Mouse (Mus musculus) neural tube, embryonic 15.5 days (tissue): ENCODE results near the gene Rnf41. TPM values are rescaled to one million over a fixed set of nuclear protein-coding genes. Genes with fewer than 3 reads are reported as not detected.
A peak's percentile ranks its signal among the peaks of the same experiment; 100 is the strongest.

ENCODE experiments used
- ATAC-seq: fragments of 200-750 bp; cut with Nextera tagmentation; 2 replicates; pipeline ENCODE4 v1.8.0; 2017; ENCODE audit warnings: mild to moderate bottlenecking, moderate TSS enrichment, moderate library complexity; ENCODE audit not compliant: low FRiP score
- H3K27ac ChIP-seq: fragments of 300-500 bp; sonication (generic); replicated peaks from 2 replicates; pipeline ENCODE4 v1.5.1; 2015; ENCODE audit warnings: mild to moderate bottlenecking, inconsistent platforms
- H3K27me3 ChIP-seq: fragments of 300-500 bp; sonication (generic); replicated peaks from 2 replicates; pipeline ENCODE4 v1.6.1; 2015; ENCODE audit warnings: inconsistent platforms
- H3K36me3 ChIP-seq: fragments of 300-500 bp; sonication (generic); 2 replicates; pipeline ENCODE4 v1.6.1; 2015; ENCODE audit warnings: inconsistent platforms
- H3K4me1 ChIP-seq: fragments of 300-500 bp; sonication (generic); 2 replicates; pipeline ENCODE4 v1.6.1; 2015; ENCODE audit warnings: inconsistent platforms
- H3K4me2 ChIP-seq: fragments of 300-500 bp; sonication (generic); 2 replicates; pipeline ENCODE4 v1.6.1; 2015; ENCODE audit warnings: inconsistent platforms, mild to moderate bottlenecking, moderate library complexity
- H3K4me3 ChIP-seq: fragments of 300-500 bp; sonication (generic); replicated peaks from 2 replicates; pipeline ENCODE4 v1.5.1; 2015; ENCODE audit warnings: mild to moderate bottlenecking, inconsistent platforms
- H3K9ac ChIP-seq: fragments of 300-500 bp; sonication (generic); replicated peaks from 2 replicates; pipeline ENCODE4 v1.6.1; 2015; ENCODE audit warnings: mild to moderate bottlenecking, inconsistent platforms
- H3K9me3 ChIP-seq: fragments of 300-500 bp; sonication (generic); replicated peaks from 2 replicates; pipeline ENCODE4 v1.6.1; 2016; ENCODE audit warnings: inconsistent platforms
- WGBS: fragments of 180-500 bp; shearing (Covaris S2); methylation state at CpG from one replicate; pipeline ENCODE4 v1.1.7; 2015; ENCODE audit warnings: mixed read lengths; 5-methylcytosine and 5-hydroxymethylcytosine counted together
- polyA plus RNA-seq: library from polyadenylated mRNA; unstranded; fragments of >200 nt; fragmentation: Nextera tagmentation; extraction: Ambion mirVana; gene quantifications from 2 replicates; pipeline ENCODE4 v1.2.1, GENCODE M21; 2015

Gene Rnf41
- polyA plus RNA-seq, 1 experiment from 2014 or later = 80.5 TPM

DNA sequence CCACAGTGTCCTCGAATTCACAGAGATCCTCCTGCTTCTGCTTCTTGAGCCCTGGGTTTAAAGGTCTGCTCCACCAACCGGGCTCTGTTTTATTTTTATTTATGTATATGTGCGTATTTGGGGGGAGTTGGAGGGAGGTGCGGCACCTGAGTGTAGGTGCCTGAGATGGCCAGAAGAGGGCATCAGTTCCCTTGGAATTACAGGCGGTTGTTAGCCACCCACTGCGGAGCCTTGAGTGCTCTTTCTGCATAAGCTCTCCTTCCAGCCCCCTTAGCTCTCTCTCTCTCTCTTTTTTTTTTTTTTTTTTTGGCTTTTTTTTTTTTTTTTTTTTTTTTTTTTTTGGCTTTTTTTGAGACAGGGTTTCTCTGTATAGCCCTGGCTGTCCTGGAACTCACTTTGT lies 37.1 kb upstream of the Rnf41 start:
- ATAC-seq = no peak
- no peaks in the 10 kb centered on the region for H3K27me3 ChIP-seq
- WGBS = 75% methylated on average over 6 of the region's 6 CpGs
- peaks cover 29% of the 10 kb centered on the region for H3K4me1 ChIP-seq
- H3K27ac ChIP-seq = no peak overlapping the region
- H3K9me3 ChIP-seq = no peaks in the 10 kb centered on the region
- H3K9ac ChIP-seq = no peak overlapping the region
- H3K4me3 ChIP-seq = no peak overlapping the region
- H3K4me2 ChIP-seq = no peak overlapping the region
- H3K36me3 ChIP-seq = peaks cover 9% of the 10 kb centered on the region

DNA sequence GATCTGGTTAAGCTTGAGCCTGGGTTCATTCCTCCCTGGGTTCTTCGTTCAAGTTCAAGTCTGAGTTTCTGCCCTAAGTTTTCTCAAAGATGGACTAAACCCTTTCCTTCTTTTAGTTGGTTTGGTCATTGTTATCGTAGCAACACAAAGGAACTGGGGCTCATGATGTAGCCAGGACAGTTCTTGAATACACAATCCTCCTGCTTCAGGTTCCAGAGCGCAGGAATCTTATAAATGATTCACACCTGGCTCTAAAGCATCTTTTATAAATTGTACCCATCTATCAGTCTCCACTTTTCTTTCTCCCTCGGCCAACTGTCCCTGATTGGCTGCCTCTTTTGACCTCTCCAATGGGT lies 35.4 kb upstream of the Rnf41 start:
- Histone ChIP-seq H3K4me1 (peaks cover 30% of the 10 kb centered on the region), H3K27ac (peak overlapping the region; percentile 97), H3K27me3 (no peaks in the 10 kb centered on the region), H3K9ac (peak overlapping the region; percentile 83), H3K4me2 (peak overlapping the region; percentile 80), H3K9me3 (no peaks in the 10 kb centered on the region), H3K36me3 (peaks cover 23% of the 10 kb centered on the region), H3K4me3 (peak overlapping the region; percentile 91)
- whole genome bisulfite sequencing = 38% methylated on average over 4 of the region's 4 CpGs
- no peak for ATAC-seq

DNA sequence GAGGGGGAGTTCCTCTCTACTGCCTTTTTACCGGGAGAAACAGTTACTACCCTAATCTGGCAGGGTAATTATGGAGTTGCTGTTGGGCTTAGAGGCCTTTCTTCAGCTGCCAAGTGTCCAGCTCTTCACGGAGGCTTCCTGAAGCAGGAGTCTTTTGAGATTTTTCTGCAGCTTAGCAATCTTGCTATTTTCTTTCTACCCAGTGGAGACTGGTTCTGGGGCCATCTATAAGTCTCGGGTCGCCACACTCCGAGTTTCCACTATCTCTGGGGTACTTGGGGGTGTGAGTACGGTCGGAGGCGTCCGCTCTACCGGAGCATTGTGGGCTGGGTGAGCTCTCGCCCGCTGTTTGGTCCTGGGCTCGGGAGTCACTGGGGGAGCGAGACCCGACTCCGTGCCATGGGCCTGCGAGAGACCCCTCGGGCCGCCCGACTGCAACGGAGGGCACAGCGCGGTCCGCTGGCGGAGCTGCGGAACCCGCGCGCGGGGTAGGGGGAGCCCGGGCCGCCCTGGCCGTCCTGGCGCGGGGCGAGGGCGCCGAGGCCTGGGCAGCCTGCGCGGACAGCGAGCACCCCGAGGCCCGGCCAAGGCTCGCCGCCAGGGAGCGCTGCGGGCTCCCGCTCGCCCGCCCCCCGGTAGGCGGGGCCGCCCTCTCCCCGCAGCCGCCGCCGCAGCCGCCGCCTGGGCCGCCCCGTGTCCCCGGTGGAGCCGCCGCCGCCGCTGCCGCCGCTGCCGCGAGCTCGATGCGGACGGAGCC lies 34.8 kb upstream of the Rnf41 start, which contains the start of gene Ankrd52:
TSS of gene Ankrd52 (plus strand) at position 661 of the 757 bp plus-strand sequence.
- Histone ChIP-seq H3K9ac (peak within 1 kb of the TSS; percentile 83), H3K27ac (peak within 1 kb of the TSS; percentile 97), H3K36me3 (peaks cover 28% of the 10 kb centered on the region), H3K4me3 (peak within 1 kb of the TSS; percentile 91), H3K4me2 (peak within 1 kb of the TSS; percentile 80), H3K4me1 (peaks cover 30% of the 10 kb centered on the region), H3K27me3 (no peaks in the 10 kb centered on the region), H3K9me3 (no peaks in the 10 kb centered on the region)
- peak; percentile 91 for ATAC-seq
- whole genome bisulfite sequencing = under 1% methylated on average over 38 of the region's 73 CpGs

DNA sequence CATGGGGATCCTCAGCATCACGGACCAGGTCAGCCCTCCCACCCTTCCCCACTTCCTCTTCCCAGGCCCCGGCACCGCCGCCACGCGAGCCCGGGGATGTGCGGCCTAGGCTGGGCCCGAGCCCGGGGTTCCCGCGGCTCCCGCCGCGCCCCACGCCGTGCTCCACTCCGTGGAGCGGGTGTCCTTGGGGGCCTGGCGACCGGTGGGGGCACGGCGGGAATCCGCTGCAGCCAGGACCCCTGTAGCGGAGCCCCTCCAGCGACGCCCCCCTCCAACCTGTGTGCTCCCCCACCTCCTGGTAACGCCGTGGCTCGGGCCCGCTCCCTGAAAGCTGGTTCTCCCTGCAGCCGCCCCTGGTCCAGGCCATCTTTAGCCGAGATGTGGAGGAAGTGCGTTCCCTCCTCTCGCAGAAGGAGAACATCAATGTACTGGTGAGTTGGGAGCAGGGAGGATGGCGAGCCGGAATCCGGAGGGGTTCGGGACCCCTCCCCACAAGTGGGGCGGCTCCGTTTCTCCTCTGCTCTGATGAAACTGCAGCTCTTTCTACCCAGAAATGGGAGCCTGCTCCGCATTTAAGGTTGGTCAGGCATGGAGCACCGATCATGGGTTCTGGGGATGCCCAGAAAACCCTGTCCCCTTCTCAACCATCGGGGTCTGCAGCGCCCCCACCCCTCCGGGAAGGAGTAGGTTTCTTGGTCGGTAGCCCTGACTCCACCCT lies 34.1 kb upstream of the Rnf41 start:
- under 1% methylated on average over 45 of the region's 47 CpGs for WGBS
- H3K36me3 ChIP-seq = peaks cover 35% of the 10 kb centered on the region
- peaks cover 30% of the 10 kb centered on the region for H3K4me1 ChIP-seq
- peak overlapping the region; percentile 83 for H3K9ac ChIP-seq
- no peaks in the 10 kb centered on the region for H3K9me3 ChIP-seq
- peak overlapping the region; percentile 91 for H3K4me3 ChIP-seq
- H3K27me3 ChIP-seq = no peaks in the 10 kb centered on the region
- H3K4me2 ChIP-seq = peak overlapping the region; percentile 80
- H3K27ac ChIP-seq = peak overlapping the region; percentile 97
- peak; percentile 67 for ATAC-seq

DNA sequence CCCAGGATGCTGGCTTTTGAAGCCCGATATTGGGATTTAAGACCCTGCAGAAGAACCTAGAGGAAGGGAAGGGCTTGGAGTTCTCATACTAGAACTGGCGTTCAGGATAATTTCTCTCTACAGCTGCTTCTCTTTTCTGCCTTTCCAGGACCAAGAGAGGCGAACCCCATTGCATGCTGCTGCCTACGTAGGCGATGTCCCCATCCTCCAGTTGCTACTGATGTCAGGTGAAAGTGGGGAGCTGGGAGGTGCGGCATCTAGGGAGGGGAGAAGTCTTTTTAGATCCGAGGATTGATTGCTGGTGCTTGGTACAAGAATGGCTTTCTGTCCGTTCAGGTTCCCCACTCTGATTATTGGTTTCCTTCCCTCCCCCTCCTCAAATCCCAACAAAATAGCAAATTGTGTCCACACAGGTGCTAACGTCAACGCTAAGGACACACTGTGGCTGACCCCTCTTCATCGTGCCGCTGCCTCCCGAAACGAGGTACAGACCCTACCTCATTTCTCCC lies 33.5 kb upstream of the Rnf41 start:
- WGBS = 54% methylated on average over 14 of the region's 14 CpGs
- H3K36me3 ChIP-seq = peaks cover 42% of the 10 kb centered on the region
- ATAC-seq = no peak

DNA sequence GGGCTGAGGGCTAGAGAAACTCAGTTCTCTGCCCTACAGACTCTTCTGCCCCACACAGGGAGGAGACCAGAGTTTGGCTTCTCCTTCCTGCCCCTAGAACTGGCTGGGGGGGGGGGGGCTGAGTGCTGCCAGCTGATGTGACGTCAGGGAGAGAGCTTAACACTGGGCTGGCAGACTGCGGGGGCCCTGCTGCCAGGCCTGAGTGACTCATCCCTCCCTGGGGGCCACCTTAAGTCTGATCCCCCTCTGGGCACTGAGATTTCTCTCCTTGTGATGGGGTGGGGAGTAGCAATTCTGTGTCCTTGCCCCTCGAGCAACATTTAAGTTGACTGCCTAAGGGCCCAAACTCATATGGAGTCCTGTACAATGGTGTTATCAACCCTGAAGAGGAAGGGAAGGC lies 33.0 kb upstream of the Rnf41 start:
- peaks cover 30% of the 10 kb centered on the region for H3K4me1 ChIP-seq
- peak overlapping the region; percentile 91 for H3K4me3 ChIP-seq
- ATAC-seq = no peak
- WGBS = 40% methylated on average over 3 of the region's 3 CpGs
- H3K9me3 ChIP-seq = no peaks in the 10 kb centered on the region
- H3K27me3 ChIP-seq = no peaks in the 10 kb centered on the region
- H3K4me2 ChIP-seq = peak overlapping the region; percentile 80
- H3K36me3 ChIP-seq = peaks cover 46% of the 10 kb centered on the region
- H3K9ac ChIP-seq = peak overlapping the region; percentile 83
- H3K27ac ChIP-seq = peak overlapping the region; percentile 97

More for the DNA sequence above, 33.5 kb upstream of the Rnf41 start:
- Histone ChIP-seq H3K9me3 (no peaks in the 10 kb centered on the region), H3K4me1 (peaks cover 30% of the 10 kb centered on the region), H3K27me3 (no peaks in the 10 kb centered on the region), H3K4me2 (peak overlapping the region; percentile 80), H3K27ac (peak overlapping the region; percentile 97), H3K9ac (peak overlapping the region; percentile 83), H3K4me3 (peak overlapping the region; percentile 91)

DNA sequence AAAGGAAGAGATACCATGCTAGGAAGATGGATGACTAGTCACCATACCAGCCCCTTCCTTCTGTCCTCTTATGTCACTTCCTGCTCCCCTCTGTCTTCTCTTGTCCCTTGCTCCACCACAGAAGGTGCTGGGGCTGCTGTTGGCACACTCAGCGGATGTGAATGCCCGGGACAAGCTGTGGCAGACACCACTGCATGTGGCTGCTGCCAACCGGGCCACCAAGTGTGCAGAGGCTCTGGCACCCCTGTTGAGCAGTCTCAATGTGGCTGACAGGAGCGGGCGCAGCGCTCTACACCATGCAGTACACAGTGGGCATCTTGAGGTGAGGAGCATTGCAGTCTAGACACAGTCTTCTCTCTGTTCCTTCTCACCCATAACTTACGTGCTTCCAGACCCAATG lies 32.2 kb upstream of the Rnf41 start:
- H3K4me1 ChIP-seq = peaks cover 30% of the 10 kb centered on the region
- no peaks in the 10 kb centered on the region for H3K27me3 ChIP-seq
- peak overlapping the region; percentile 83; the same call in 1 of the 2 replicates for H3K9ac ChIP-seq
- no peak overlapping the region for H3K4me3 ChIP-seq
- no peaks in the 10 kb centered on the region for H3K9me3 ChIP-seq
- ATAC-seq = no peak
- 93% methylated on average over 7 of the region's 7 CpGs for WGBS
- peak overlapping the region; percentile 13; the same call in 1 of the 2 replicates for H3K27ac ChIP-seq
- peaks cover 54% of the 10 kb centered on the region for H3K36me3 ChIP-seq
- no peak overlapping the region for H3K4me2 ChIP-seq

DNA sequence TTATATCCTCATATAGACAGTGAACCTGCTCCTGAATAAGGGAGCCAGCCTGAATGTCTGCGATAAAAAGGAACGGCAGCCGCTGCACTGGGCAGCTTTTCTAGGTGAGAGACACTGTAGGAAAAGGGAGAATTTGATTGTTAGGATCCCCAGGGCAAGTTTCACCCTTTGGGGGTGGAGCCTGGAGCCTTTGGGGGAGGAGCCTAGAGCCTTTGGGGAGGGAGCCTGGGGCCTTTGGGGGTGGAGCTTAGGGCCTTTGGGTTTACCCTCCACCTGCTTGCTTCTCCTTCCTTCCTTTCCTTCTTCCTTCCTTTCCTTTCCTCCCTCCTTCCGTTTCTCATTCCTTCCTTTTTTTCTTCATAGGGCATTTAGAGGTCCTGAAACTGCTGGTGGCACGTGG lies 30.9 kb upstream of the Rnf41 start:
- Histone ChIP-seq H3K9ac (no peak overlapping the region), H3K9me3 (no peaks in the 10 kb centered on the region), H3K36me3 (peaks cover 66% of the 10 kb centered on the region), H3K4me2 (no peak overlapping the region), H3K27me3 (no peaks in the 10 kb centered on the region), H3K27ac (no peak overlapping the region), H3K4me1 (peaks cover 30% of the 10 kb centered on the region), H3K4me3 (no peak overlapping the region)
- no peak for ATAC-seq
- WGBS = 93% methylated on average over 5 of the region's 5 CpGs

DNA sequence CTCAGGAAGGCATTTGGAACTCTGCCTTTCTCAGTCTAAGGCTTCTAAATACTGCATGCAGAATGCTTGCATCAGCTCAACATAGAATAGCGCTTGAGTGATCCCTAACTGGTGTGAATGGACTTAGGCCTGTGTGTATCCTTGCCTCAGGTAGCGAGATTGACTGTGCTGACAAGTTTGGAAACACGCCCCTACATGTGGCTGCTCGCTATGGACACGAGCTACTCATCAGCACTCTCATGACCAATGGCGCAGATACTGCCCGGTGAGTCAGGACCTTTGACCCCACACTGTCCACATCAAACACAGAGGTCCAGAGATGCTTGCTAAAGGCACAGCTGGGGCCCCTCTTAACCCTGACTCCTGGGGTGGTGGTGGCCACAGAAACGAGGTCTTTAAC lies 29.0 kb upstream of the Rnf41 start:
- H3K27me3 ChIP-seq = no peaks in the 10 kb centered on the region
- H3K36me3 ChIP-seq = peaks cover 85% of the 10 kb centered on the region
- H3K27ac ChIP-seq = no peak overlapping the region
- H3K4me3 ChIP-seq = no peak overlapping the region
- H3K9me3 ChIP-seq = no peaks in the 10 kb centered on the region
- ATAC-seq = no peak
- no peak overlapping the region for H3K4me2 ChIP-seq
- no peak overlapping the region for H3K9ac ChIP-seq
- WGBS = 92% methylated on average over 8 of the region's 8 CpGs
- H3K4me1 ChIP-seq = peaks cover 20% of the 10 kb centered on the region

DNA sequence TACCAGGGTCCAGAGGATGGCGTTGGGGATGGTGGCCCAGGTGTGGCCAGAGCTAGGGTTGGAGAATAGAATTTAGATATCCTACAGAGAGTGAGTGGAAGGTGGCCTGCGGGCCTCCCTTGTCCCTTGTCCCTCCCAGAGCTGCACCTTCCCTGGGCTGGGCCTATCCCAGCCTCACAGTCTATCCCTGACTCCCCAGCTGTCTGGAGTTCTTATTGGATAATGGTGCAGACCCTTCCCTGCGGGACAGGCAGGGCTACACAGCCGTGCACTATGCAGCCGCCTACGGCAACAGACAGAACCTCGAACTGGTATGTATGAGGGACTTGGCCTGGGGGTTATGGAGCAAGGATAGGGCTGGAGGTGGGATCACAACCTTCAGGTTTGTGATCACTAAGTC lies 25.6 kb upstream of the Rnf41 start:
- no peak overlapping the region for H3K4me3 ChIP-seq
- 89% methylated on average over 7 of the region's 7 CpGs for WGBS
- no peak overlapping the region for H3K27ac ChIP-seq
- H3K36me3 ChIP-seq = peaks cover 97% of the 10 kb centered on the region
- H3K4me1 ChIP-seq = no peaks in the 10 kb centered on the region
- no peak overlapping the region for H3K4me2 ChIP-seq
- H3K9me3 ChIP-seq = no peaks in the 10 kb centered on the region
- no peaks in the 10 kb centered on the region for H3K27me3 ChIP-seq
- H3K9ac ChIP-seq = no peak overlapping the region
- no peak for ATAC-seq

DNA sequence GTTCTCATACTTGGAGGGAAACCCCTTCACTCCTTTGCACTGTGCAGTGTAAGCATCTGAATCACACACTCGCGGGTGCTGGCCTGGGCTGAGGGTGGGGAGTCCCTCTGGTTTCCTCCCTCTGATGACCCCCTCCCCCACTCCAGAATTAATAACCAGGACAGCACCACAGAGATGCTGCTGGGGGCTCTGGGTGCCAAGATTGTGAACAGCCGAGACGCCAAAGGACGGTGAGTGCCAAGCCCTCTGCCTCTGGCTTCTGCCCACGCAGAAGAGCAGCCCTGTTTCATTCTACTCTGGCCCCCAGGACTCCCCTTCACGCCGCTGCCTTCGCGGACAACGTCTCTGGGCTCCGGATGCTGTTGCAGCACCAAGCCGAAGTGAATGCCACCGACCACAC lies 22.5 kb upstream of the Rnf41 start:
- Histone ChIP-seq H3K9me3 (no peaks in the 10 kb centered on the region), H3K4me2 (no peak overlapping the region), H3K9ac (no peak overlapping the region), H3K36me3 (peaks cover 97% of the 10 kb centered on the region), H3K4me3 (no peak overlapping the region), H3K27me3 (no peaks in the 10 kb centered on the region), H3K4me1 (no peaks in the 10 kb centered on the region), H3K27ac (no peak overlapping the region)
- ATAC-seq = no peak
- WGBS = 92% methylated on average over 14 of the region's 14 CpGs

DNA sequence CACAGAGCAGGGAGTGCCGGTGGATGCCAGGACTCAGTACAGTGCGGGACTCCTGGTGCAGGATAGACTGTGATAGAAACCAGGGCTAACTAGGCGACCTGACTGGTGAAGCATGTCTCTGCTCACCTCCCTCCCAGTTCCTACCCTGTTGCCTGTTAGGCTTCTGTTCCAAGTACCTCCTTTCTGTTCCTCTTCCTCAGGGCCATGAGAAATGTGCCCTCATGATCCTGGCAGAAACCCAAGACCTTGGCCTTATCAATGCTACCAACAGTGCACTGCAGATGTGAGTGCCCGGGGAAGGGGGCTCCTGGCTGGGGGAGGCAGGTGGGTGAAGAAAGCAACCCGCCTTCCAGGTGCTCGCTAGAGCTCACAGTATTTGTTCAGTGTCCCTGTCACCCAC lies 21.9 kb upstream of the Rnf41 start:
- Histone ChIP-seq H3K27me3 (no peaks in the 10 kb centered on the region), H3K4me2 (no peak overlapping the region), H3K9ac (no peak overlapping the region), H3K4me3 (no peak overlapping the region), H3K9me3 (no peaks in the 10 kb centered on the region), H3K36me3 (peaks cover 95% of the 10 kb centered on the region), H3K27ac (no peak overlapping the region), H3K4me1 (no peaks in the 10 kb centered on the region)
- WGBS = 88% methylated on average over 6 of the region's 6 CpGs
- ATAC-seq = no peak
